Mouse (Mus musculus) cerebellum, adult 11-12 months (tissue): ENCODE measurements around the gene Calm3.

Source experiments
- DNase-seq: peaks from one replicate; pipeline ENCODE4 v3.0.0; 2022

The Calm3 gene

DNA sequence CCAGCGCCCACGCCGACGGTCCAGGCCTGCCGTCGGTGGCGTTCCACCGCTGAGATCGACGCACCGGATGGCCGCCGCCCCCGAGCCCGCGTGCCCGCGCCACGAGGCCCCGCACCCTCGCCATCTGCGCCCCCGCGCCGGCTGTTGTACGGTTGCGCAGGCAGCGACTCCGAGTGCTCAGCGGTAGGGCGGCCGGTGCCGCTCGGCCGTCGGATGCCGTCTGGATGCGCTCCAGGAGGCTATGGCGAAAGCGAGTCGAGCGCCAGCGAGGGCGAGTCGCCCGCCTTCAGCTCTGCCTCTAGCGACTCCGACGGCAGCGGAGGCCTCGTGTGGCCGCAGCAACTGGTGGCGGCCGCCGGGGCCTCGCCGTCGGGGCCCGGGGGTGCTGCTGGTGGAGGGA is 38.0 kb downstream of the Calm3 start:
- no peak for DNase-seq

DNA sequence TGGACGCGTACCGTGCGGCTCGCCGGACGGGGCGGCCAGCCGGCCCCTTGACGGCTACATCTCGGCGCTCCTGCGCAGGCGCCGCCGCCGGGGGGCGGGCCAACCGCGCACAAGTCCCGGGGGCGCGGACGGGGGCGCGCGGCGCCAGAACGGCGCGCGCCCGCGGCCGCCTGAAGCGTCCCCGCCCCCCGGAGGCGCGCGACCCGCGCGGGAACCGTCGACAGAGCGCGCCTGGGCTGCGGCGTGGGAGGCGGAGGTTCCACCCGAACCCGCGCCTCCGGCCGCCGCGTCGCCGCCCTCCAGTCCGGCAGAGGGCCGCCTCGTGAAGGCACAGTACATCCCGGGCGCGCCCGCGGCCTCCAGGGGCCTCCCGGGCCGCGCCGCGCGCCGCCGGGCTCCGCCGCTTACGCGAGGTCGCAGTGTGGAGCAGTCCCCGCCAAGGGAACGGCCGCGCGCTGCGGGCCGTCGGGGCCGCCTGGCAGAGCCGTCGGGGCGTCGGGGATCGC is 38.6 kb downstream of the Calm3 start:
- DNase-seq: no peak

DNA sequence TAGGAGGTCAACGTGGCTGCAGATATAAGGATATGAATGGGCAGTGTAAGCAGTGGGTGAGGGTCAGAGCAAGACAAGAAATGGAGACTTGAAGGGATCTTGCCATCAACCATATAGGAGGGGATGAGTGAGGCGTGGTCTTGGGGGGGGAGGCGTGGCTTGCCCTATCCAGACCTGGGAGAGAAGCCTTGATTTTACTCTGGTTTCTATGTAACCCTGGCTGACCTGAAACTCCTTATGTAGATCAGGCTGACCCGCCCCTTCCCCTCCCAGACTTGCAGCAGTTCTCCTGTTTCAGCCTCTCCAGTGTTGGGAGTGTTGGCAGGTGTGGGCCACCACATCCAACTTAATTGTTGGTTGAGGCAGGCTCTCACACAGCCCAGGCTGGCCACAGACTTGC is 39.6 kb downstream of the Calm3 start:
- no peak for DNase-seq

DNA sequence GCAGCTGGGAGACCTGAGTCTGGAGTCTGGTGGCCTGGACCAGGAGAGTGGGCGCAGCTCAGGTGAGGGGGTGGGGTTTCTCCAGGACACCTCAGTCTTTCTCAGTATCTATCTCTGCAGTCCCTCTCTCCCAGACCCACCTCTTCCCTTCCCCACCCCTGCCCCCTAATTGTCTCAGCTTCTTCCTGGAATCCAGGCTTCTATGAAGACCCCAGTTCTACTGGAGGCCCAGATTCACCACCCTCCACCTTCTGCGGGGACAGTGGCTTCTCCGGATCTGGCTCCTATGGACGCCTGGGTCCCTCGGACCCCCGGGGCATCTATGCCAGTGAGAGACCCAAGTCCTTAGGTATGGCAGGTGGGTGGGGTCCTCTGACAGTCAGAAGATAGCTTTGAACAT is 40.8 kb downstream of the Calm3 start:
- DNase-seq: peak; percentile 31

DNA sequence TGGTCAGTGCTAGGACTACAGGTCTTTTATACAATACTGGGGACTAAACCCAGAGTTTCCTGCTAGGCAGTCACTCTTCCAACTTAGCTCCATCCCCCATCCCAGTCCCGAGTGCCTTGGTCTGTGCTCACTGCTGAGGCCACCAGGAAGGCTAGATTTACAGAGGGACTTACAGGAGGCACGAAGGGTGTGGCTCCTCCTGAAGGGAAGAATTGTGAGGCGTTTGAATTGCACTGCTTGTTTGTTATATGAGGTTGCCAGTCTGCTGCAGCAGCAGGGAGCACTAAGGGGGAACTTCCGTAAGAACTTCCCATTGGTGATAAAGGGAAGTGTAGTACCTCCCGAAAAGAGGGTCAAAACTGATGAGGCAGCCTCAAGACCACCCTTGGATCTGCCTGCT is 43.3 kb downstream of the Calm3 start:
- DNase-seq: no peak

DNA sequence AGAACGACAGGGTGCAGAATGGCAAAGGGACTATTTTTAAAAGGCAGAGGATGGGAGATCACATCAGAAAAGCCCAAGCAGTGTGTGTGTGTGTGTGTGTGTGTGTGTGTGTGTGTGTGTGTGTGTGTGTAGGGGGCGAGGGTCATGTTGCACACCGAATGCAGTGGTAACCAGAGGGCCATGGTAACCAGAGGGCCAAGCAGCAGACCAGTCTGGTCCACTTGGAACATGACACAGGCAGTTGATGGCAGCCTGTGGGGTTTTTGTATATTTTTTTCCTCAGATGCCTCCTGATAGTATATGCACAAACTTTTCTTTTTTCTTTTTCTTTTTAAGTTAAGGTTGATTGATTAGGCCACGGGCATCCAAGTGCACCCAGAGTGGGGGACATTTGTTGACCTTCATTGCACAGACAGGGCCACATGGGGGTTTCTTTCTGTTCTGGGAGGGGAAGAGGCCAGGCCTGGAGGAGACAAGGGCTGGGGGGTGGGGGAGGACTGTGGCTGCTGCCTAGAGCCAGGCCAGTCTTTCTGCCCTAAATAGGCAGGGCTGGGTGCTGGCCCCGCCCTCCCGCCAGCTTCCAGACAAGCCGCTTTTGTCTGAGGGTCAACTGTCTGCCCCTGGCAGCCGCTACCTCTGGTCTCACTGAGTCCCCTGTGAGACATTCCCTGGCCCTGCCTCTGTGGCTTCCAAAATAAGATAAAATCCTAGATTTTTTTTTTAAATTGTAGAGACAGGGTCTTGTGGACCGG is 43.9 kb downstream of the Calm3 start:
- DNase-seq: no peak

DNA sequence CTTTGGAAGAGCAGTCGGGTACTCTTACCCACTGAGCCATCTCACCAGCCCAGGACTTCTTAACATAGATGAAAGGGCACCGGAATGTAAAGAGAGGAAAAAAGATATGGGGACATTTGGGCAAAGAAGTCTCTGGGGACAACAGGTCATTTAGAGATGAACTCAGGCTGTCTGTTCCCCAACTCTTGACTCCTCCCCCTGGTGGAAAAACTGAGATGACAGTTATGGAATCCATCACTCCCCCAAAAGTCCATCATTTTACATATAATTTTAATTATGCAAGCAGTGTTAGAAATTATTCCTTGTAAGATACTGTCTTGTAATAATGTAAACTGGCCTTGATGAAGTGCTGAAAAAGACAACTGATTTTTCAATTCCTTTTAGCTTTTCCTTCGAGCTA is 46.2 kb downstream of the Calm3 start:
- DNase-seq: no peak

DNA sequence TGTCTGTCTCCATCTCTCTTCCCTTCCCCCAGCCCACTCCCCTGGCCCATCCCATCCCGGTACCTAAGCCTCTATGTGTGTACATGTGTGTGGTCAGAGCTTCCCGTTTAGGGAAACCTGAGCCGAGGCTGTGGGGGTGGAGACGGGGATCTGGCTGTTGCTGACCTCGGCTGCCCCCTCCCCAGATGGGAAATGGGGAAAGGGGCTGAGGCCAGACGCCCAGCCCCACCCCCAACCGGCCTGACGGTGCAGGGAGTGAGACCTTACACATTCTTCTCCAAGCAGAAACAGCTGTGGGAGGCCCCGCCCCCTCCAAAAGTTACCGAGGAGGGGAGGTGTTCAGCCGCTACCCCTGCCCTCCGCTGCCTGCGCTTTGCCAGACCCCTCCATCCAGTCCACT is 47.3 kb downstream of the Calm3 start:
- peak; percentile 80 for DNase-seq

DNA sequence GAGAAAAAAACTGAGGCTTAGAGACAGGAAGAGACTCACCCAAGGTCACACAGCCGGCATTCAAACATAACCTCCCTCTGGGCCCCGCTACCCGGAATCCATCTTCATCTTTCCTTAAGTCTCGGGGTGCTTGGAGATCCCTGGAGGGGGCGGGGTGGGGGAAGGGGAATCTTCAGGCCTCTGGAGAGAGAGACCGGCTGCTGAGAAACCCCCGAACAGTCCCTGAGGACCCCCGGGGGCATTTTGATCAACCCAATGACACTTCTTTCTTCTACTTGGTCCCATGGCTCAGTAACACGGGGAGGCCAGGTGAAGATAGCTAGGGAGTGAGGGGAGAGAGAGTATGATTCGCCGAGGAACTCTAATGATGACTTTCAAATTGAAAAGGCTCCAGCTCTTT is 47.9 kb downstream of the Calm3 start:
- peak; percentile 43 for DNase-seq

DNA sequence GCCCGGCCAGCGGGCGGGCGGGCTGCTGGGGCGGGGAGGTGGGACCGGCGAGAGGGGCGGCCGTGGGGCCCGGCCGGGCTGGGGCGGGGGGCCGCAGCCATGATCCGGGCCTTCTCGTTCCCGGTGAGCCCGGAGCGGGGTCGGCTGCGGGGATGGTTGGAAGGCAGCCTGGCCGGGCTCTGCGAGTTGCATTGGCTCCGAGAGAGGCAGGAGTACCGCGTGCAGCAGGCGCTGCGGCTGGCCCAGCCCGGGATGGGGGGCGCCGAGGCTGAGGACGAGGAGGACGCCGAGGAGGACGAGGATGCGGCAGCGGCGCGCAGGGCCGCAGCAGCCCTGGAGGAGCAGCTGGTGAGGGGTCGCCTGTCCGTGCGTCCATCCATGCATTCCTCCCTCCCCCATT is 48.6 kb downstream of the Calm3 start:
- DNase-seq: no peak

DNA sequence AGATGAGACGGTGACA is 48.8 kb downstream of the Calm3 start, which contains the start of gene Dact3:
Gene Dact3 (plus strand): TSS at position 8 of the 16 bp plus-strand sequence.
- no peak for DNase-seq

DNA sequence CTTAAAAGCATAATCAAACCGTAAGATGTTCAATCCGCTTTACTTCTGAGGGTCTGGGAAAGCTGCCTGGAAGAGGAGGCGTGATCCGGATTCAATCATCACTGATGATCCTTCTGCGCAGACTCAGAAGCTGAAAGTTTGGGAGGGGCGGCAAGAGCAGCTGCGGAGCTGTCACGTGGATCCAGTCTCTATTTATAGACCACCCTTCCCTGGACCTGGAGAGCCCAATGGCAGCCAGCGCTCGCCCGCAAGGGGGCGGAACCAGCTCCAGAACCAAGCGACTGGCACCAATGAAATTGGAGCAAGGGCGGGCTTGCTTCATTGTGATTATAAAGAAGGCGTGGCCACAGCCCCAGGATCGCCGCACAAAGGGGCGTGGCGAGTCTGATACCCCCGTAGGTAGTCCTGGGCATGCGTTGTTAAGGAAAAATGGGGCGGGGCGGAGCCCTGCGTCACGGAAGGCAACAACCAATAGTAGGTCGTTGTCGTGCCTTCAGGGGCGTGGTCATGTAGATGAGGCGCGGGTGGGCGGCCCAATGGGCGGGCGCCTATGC is 49.1 kb downstream of the Calm3 start:
- peak; percentile 100 for DNase-seq

DNA sequence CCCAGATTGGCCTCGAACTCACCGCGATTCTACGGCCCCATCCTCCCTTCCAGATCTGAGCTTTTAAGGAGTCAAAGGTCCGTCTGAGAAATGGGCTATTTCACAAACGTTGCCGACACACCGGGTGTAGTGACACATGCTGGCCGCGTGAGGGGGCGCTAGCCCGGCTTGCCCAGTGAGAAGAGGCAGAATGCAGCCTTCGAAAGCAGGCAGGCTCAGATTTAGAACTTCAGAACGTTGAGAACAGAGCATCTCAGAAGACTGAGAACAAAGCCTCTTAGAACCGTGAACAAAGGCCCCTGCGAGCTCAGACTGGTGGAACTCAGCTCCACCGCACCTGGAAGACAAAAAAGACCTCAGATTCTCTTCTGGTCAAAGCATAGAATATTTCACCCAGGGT is 49.7 kb downstream of the Calm3 start:
- peak; percentile 82 for DNase-seq

DNA sequence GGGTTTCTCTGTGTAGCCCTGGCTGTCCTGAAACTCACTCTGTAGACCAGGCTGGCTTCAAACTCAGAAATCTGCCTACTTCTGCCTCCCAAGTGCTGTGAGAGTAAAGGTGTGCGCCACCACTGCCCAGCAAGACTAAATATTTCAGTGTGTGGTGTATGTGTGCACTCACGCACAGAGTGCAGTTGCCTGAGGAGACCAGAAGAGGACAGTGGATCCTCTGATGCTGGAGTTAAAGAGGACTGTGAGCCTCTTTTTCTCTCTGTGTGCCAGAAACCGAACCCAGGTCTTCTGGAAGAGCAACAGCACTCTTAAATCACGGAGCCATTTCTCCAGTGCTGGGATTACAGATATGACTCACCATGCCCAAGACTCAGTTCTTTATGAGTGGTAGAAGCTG is 50.5 kb downstream of the Calm3 start:
- DNase-seq: peak; percentile 57

DNA sequence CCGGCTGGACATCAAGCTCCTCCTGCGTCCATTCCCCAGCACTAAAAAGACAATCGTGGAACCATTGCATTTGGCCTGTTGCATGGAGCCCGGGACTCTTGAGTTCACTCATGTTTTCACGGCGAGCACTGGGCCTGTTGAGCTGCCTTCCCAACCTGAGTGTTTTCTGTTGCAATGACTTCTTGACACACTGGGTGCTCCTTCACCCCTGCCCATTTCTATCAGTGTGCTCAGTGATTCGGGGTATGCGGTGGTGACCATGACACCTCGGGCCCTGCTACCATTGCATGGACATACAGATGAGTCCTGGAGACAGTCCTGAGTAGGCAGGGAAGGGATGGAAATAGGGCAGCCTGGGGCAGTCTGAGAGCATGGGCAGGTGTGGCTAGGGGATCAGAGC is 51.4 kb downstream of the Calm3 start:
- DNase-seq: no peak

DNA sequence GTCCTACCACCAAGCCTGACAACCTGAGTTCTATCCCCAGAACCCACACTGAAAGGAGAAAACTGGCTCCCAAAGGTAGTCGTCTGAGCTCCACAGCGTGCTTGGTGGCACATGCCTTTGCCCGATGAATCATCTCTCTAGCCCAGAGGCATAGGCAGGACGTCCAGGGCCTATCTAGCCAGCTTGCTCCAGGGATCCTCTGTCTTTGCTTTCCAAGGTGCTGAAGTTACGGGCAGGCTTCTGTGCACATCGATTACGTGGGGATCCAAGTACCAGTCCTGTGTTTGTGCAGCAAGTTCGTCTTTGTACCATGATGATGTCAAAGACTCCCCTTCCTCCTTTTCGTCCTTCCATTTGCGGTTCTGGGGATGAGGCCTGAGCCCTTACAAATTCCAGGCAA is 52.3 kb downstream of the Calm3 start:
- no peak for DNase-seq

DNA sequence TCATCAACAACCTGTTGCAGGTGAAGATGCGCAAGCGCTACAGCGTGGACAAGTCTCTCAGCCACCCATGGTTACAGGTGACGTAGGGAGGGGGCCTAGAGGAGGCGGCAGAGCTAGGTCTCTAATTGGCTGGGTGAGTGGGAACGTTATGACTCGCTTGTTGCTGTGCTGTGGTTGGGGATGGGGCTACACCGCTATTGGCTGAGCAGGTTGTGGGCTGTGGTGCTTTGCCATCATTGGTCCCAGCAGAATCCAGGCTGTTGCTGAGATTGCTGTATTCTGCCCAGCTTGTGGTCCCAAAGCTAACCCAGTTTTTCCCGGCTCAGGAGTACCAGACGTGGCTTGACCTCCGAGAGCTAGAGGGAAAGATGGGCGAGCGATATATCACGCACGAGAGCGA is 54.4 kb downstream of the Calm3 start:
- DNase-seq: peak; percentile 98

DNA sequence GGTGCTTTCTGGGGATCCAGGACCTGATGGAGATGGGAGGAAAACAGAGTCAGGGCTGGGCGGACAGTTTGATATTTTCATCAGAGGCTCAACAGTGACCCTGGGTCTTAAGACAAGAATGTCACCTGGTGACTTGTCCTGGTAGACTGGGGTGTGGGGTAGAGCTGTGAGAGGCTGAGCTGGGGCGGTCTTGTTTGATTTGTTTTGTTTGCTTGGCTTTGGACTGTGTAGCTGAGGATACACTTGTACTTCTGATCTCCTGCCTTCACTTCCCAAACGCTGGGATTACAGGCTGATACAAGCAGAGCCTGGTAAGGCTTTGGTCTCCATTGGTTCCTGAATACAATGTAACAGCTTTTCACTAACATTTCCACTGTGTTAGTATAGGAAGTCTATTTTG is 56.4 kb downstream of the Calm3 start:
- no peak for DNase-seq
